Mouse (Mus musculus): ENCODE measurements around the gene Ern2. TPM values are rescaled to one million over a fixed set of nuclear protein-coding genes. Genes with fewer than 3 reads are reported as not detected.

Gene Ern2
- polyA plus RNA-seq, 1 experiment, result not detected

GRCm38 (mm10) chr7:122132497-122133337 is 53.3 kb downstream of the Ern2 start, which contains the start of the genes Palb2 and Dctn5:
Gene Palb2, minus strand, starts transcription at chr7:122132985.
Gene Dctn5, plus strand, starts transcription at chr7:122133041.
- TF ChIP-seq CTCF (IDR thresholded peaks at IDR 0.05; ENCODE audit: borderline replicate concordance, insufficient read depth, low read length) (no peak), POLR2A (IDR thresholded peaks at IDR 0.05; ENCODE audit: low read depth, low read length) (peak; percentile 94)
- Histone ChIP-seq H3K27ac (ENCODE audit: insufficient read depth, low read length) (peak within 1 kb of the TSS; percentile 17; the same call in 1 of the 2 replicates), H3K4me3 (ENCODE audit: insufficient read depth, low read length) (peak within 1 kb of the TSS; percentile 90)

GRCm38 (mm10) chr7:122131834-122132233 is 54.2 kb downstream of the Ern2 start:
- Histone ChIP-seq H3K27ac (ENCODE audit: insufficient read depth, low read length) (no peak overlapping the region), H3K4me1 (ENCODE audit: control insufficient read depth, insufficient read depth, low read length) (no peaks in the 10 kb centered on the region), H3K4me3 (ENCODE audit: insufficient read depth, low read length) (no peak overlapping the region)
- TF ChIP-seq POLR2A (IDR thresholded peaks at IDR 0.05; ENCODE audit: low read depth, low read length), result no peak
- no peak for TF ChIP-seq CTCF (IDR thresholded peaks at IDR 0.05; ENCODE audit: borderline replicate concordance, insufficient read depth, low read length)

More at GRCm38 (mm10) chr7:122132497-122133337, 53.3 kb downstream of the Ern2 start, which contains the start of the genes Palb2 and Dctn5:
- H3K4me1 ChIP-seq (ENCODE audit: control insufficient read depth, insufficient read depth, low read length), result no peaks in the 10 kb centered on the region

GRCm38 (mm10) chr7:122126946-122127345 is 59.1 kb downstream of the Ern2 start:
- H3K4me1 ChIP-seq (ENCODE audit: control insufficient read depth, insufficient read depth, low read length), result no peaks in the 10 kb centered on the region
- no peak overlapping the region for H3K4me3 ChIP-seq (ENCODE audit: insufficient read depth, low read length)
- TF ChIP-seq POLR2A (IDR thresholded peaks at IDR 0.05; ENCODE audit: low read depth, low read length) (no peak), CTCF (IDR thresholded peaks at IDR 0.05; ENCODE audit: borderline replicate concordance, insufficient read depth, low read length) (no peak)
- H3K27ac ChIP-seq (ENCODE audit: insufficient read depth, low read length), result no peak overlapping the region

- Histone ChIP-seq H3K27ac (ENCODE audit: insufficient read depth, low read length) (no peak overlapping the region), H3K4me1 (ENCODE audit: control insufficient read depth, insufficient read depth, low read length) (no peaks in the 10 kb centered on the region), H3K4me3 (ENCODE audit: insufficient read depth, low read length) (no peak overlapping the region)
- no peak for TF ChIP-seq CTCF (IDR thresholded peaks at IDR 0.05; ENCODE audit: borderline replicate concordance, insufficient read depth, low read length)
- no peak for TF ChIP-seq POLR2A (IDR thresholded peaks at IDR 0.05; ENCODE audit: low read depth, low read length)
Observed at GRCm38 (mm10) chr7:122125636-122126035, 60.4 kb downstream of the Ern2 start.

GRCm38 (mm10) chr7:122123518-122123917 is 62.5 kb downstream of the Ern2 start:
- no peak for TF ChIP-seq CTCF (IDR thresholded peaks at IDR 0.05; ENCODE audit: borderline replicate concordance, insufficient read depth, low read length)
- TF ChIP-seq POLR2A (IDR thresholded peaks at IDR 0.05; ENCODE audit: low read depth, low read length), result no peak
- Histone ChIP-seq H3K4me1 (ENCODE audit: control insufficient read depth, insufficient read depth, low read length) (no peaks in the 10 kb centered on the region), H3K27ac (ENCODE audit: insufficient read depth, low read length) (no peak overlapping the region)

More at GRCm38 (mm10) chr7:122123518-122123917, 62.5 kb downstream of the Ern2 start:
- H3K4me3 ChIP-seq (ENCODE audit: insufficient read depth, low read length), result no peak overlapping the region

Other genes with a start within 250 kb of the Ern2 start
- gene Cog7, start 204.5 kb downstream of the Ern2 start, polyA plus RNA-seq (2011; ENCODE audit: insufficient read length, low read depth, missing spikeins), result 14.0 and 16.3 TPM in 2 replicates
- gene Gga2, start 165.0 kb downstream of the Ern2 start, polyA plus RNA-seq (2011; ENCODE audit: insufficient read length, low read depth, missing spikeins), result 48.8 and 60.1 TPM in 2 replicates
- gene Ubfd1, start 119.0 kb downstream of the Ern2 start, polyA plus RNA-seq (2011; ENCODE audit: insufficient read length, low read depth, missing spikeins), result 47.0 and 50.0 TPM in 2 replicates
- 4.0 and 4.2 TPM in 2 replicates for gene Ears2, start 118.9 kb downstream of the Ern2 start, polyA plus RNA-seq (2011; ENCODE audit: insufficient read length, low read depth, missing spikeins)
- gene Ndufab1, start 84.3 kb downstream of the Ern2 start, polyA plus RNA-seq (2011; ENCODE audit: insufficient read length, low read depth, missing spikeins), result 137 and 149 TPM in 2 replicates
- 4.0 and 4.8 TPM in 2 replicates for gene Palb2, start 53.2 kb downstream of the Ern2 start, polyA plus RNA-seq (2011; ENCODE audit: insufficient read length, low read depth, missing spikeins)
- gene Dctn5, start 53.2 kb downstream of the Ern2 start, polyA plus RNA-seq (2011; ENCODE audit: insufficient read length, low read depth, missing spikeins), result 80.2 and 83.0 TPM in 2 replicates
- 36.6 and 44.3 TPM in 2 replicates for gene Plk1, start 26.8 kb downstream of the Ern2 start, polyA plus RNA-seq (2011; ENCODE audit: insufficient read length, low read depth, missing spikeins)
- not detected in 2 replicates for gene Chp2, start 33.3 kb upstream of the Ern2 start, polyA plus RNA-seq (2011; ENCODE audit: insufficient read length, low read depth, missing spikeins)
- gene Prkcb, start 102.5 kb upstream of the Ern2 start, polyA plus RNA-seq (2011; ENCODE audit: insufficient read length, low read depth, missing spikeins), result 1.0 TPM in 1 of 2 replicates, not detected in the other